Mouse (Mus musculus): Measurements from ENCODE around the gene Gm47995. TPM values are rescaled to one million over a fixed set of nuclear protein-coding genes. Genes with fewer than 3 reads are reported as not detected.
"Not testable (repeated sequence)": the region's sequence is repeated elsewhere in the genome, so short reads cannot be mapped to it uniquely, and the experiment has no call there.

Gene Gm47995
- polyA plus RNA-seq (2016; fragmentation: Nextera tagmentation; extraction: Ambion mirVana): 0.33 and 0.62 TPM in 2 replicates

DNA sequence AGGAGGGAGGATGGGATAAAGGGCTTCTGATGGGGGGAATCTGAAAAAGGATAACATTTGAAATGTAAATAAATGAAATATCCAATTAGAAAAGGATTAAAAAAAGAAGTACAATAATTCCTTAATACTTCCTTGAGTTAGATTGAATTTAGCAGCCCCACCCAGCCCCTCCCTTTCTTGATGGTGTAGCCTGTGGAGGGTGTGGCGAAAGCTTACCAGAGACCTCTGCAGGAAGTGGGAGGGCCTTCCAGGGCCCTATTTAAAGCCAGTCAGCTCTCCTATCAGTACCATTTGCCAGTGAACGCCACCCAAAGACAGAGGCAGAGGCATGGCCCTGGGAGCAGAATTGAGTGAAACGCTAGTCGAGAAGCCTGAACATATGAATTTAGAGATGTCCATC is at the start of gene Gm47995:
Gene Gm47995 (plus strand): TSS at position 329 of the 400 bp plus-strand sequence.
- H3K4me1 ChIP-seq; H3K27me3 ChIP-seq (ENCODE audit: insufficient read depth, poor library complexity, severe bottlenecking); H3K4me3 ChIP-seq; H3K9me3 ChIP-seq; H3K36me3 ChIP-seq; H3K27ac ChIP-seq: not testable (repeated sequence)
- WGBS: 80% methylated on average over 4 of the region's 4 CpGs
- DNase-seq (ENCODE audit: low spot score): peak; percentile 68

DNA sequence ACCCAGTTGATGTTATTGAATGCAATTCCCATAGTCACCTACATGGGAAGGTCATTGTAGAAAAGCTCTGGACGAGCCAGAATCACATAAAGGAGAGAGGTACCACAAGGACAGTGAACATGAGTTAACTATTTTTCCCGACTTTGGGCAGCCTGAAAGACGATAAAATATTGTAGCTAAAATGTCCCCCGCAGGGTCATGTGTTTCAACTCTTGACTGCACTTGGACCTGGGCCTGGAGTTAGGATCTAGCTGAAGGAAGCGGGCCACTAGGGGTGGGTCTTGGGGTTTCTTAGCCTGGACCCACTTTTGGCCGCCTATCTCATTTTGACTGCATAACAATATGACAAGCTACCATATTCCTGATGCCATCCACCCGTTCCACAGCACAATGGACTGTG is 48.0 kb upstream of the Gm47995 start:
- Histone ChIP-seq H3K27ac (no peak overlapping the region), H3K36me3 (no peaks in the 10 kb centered on the region), H3K27me3 (ENCODE audit: insufficient read depth, poor library complexity, severe bottlenecking) (no peaks in the 10 kb centered on the region), H3K9me3 (no peaks in the 10 kb centered on the region), H3K4me3 (no peak overlapping the region), H3K4me1 (peaks cover 16% of the 10 kb centered on the region; the same call in 1 of the 2 replicates)
- DNase-seq (ENCODE audit: low spot score): no peak
- WGBS: 87% methylated on average over 7 of the region's 7 CpGs

DNA sequence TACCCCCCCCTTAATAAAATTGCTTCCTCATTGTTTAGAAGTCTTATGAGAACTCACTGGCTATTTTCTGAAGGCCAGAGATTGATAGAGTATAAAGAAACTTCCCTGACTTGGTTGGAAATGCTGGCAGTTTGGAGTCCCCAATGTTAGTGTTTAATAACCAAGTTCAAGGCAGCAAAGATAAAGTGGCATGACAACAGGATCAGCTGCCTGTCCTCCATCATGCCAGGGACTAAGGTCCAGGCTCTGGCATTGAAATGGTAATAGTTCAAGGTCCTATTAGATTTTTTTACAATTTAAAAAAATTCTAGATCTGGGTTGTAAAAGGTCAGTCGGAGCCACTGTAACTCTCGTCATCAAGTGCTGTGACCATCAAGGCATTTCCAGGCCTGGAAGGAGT is 47.2 kb upstream of the Gm47995 start:
- no peak overlapping the region for H3K4me3 ChIP-seq
- H3K27ac ChIP-seq: no peak overlapping the region
- DNase-seq (ENCODE audit: low spot score): no peak
- peaks cover 15% of the 10 kb centered on the region; the same call in 1 of the 2 replicates for H3K4me1 ChIP-seq
- WGBS: 61% methylated on average over 2 of the region's 2 CpGs
- no peaks in the 10 kb centered on the region for H3K36me3 ChIP-seq
- no peaks in the 10 kb centered on the region for H3K27me3 ChIP-seq (ENCODE audit: insufficient read depth, poor library complexity, severe bottlenecking)
- no peaks in the 10 kb centered on the region for H3K9me3 ChIP-seq

DNA sequence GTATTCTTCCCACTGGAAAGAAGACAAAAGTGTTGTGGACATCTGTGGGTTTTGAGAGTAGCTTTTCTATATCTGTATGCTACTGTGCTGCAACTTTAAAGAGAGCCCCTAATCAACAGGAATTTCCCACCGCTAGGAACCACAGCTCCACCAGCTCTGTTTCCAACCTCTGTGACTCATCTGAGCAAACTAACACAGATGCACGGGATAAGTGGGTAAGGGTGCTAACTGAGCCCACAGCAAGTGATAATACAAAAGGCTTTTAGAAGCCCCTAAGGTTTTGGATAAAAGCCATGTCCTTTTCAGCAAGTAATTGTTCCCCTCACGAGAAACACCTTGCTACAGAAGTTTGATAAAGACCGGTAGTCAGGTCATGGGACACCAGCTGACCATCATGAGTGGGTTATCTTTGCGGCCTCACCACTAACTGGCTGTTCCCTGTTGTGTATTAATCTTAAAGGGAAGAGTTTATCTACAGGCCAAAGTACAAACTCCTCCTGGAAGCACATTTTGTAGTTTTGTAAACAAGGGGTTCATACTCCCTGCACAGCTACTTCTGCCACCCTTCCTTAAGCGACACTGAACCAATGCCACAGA is 45.1 kb upstream of the Gm47995 start:
- Histone ChIP-seq H3K4me1 (peaks cover 26% of the 10 kb centered on the region), H3K36me3 (no peaks in the 10 kb centered on the region), H3K9me3 (no peaks in the 10 kb centered on the region), H3K27me3 (ENCODE audit: insufficient read depth, poor library complexity, severe bottlenecking) (no peaks in the 10 kb centered on the region), H3K27ac (peak overlapping the region; percentile 62; the same call in 1 of the 2 replicates), H3K4me3 (no peak overlapping the region)
- DNase-seq (ENCODE audit: low spot score): no peak
- 43% methylated on average over 6 of the region's 6 CpGs for WGBS

DNA sequence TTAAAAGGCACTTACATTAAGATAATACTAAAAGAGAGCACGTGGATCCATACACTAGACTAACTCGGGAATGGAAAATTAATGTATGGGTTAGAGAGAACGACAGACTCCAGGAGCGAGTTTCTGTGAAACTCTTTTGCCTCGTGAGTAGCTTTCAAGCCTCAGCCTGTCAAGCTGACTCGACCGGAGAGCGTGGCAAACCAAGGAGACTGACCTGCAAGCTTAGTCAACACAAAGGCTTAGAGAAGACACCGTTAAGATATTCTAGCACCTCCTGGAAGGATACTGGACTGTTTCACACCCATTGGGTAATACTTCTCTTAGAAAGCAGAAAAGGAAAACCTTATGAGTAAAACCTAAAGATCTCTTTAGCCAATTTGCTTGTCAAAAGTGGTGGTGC is 44.1 kb upstream of the Gm47995 start:
- not testable (repeated sequence) for DNase-seq (ENCODE audit: low spot score); H3K27ac ChIP-seq; H3K27me3 ChIP-seq (ENCODE audit: insufficient read depth, poor library complexity, severe bottlenecking); H3K9me3 ChIP-seq; H3K36me3 ChIP-seq; H3K4me3 ChIP-seq
- 89% methylated on average over 9 of the region's 9 CpGs for WGBS
- H3K4me1 ChIP-seq: peaks cover 26% of the 10 kb centered on the region

DNA sequence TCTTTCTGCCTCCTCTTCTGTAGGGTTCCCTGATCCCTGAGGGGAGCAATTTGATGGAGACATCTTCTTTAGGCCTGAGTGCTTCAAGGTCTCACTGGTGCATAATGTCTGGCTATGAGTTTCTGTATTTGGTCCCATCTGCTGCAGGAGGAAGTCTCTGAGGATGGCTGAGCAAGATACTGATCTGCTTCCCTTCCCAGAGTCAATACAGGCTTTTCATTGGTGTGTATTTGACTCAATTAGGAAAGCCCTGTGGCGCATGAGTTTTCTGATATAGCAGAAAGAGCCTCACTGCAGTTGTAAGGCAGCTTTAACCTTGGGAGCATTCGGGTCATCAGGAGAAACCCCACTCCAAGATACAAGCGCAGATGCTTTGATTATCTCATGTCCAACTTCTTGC is 42.1 kb upstream of the Gm47995 start:
- peaks cover 30% of the 10 kb centered on the region for H3K4me1 ChIP-seq
- H3K27me3 ChIP-seq (ENCODE audit: insufficient read depth, poor library complexity, severe bottlenecking): no peaks in the 10 kb centered on the region
- no peak for DNase-seq (ENCODE audit: low spot score)
- H3K4me3 ChIP-seq: no peak overlapping the region
- 79% methylated on average over 3 of the region's 3 CpGs for WGBS
- no peak overlapping the region for H3K27ac ChIP-seq
- H3K9me3 ChIP-seq: no peaks in the 10 kb centered on the region
- H3K36me3 ChIP-seq: no peaks in the 10 kb centered on the region

DNA sequence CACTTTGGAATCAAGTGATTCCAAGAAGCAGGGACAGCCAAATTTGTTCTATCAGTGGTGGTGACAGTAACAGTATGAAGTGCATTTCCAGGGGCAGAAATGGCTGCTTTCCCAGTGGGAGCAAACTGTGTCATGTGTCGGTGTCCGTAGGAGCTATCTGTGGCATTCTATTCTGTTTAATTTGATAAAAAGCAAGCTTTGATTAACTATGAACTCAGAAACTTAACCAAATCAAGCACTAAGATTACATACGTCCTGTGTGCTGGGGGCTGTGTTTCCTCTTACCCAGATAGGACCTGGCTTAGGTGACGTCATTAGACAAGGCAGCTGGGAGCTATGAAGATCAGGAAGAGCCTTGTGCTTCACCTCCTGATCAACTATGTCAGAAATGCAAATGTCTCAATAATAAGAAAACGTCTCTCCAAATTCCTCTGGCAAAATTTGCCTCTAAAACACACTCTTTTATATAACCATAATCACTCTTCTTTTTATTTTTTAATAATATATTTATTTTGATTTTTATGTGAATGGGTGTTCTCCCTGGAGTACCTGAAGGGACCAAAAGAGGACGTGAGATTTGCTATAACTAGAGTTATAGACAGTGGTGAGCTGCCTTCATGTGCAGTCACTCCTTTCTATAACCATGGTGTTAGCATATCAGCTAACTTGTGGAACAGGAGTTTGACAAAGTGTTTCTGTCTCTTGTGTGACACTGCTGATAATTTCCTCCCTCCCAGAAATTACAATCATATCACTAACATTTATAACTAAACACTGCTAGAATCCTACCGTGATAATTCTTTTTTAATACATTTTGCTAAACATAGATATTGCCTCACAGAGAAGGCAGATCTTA is 41.2 kb upstream of the Gm47995 start:
- Histone ChIP-seq H3K4me3 (no peak overlapping the region), H3K9me3 (no peaks in the 10 kb centered on the region), H3K27ac (no peak overlapping the region), H3K36me3 (no peaks in the 10 kb centered on the region), H3K4me1 (peaks cover 30% of the 10 kb centered on the region), H3K27me3 (ENCODE audit: insufficient read depth, poor library complexity, severe bottlenecking) (no peaks in the 10 kb centered on the region)
- 51% methylated on average over 7 of the region's 7 CpGs for WGBS
- no peak for DNase-seq (ENCODE audit: low spot score)

DNA sequence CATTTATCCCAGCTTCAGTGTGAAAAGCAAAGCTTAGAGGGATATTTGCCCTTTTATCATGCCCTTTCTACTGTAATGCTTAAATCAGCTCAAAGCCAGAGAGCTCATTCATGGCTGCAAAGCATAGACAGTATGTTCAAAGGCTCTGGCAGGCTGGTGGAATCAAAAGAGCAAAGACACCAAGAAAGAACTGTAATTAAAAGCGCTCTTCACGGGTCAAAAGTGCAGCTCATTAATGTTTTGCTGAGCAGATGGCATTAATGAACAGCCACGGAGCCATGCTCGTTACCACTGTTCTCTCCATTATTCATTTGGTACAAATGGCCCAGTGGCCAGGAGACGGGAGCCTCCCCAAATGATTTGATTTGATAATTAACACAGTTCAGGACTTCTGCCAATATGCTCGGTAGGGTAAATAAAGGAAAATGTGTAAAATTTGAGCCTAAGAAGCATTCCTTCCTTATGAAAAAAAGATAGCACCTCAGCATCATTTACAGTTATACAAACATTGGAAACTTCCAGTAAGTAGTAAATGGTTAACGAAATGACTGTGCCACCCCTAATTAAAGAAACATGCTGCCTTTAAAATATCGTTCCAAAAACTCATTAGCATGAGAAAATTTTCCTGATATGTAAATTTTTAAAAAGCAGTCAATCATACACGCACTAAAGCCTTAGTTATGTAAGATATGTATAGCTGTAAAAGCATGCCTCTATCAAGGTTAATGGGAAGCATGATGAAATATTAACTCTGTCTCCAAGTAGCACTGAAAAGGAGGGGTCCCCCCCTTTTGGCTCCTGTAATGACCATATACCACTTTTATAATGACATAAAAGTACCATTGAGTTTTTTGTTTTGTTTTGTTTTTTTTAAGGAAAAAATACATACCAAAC is 40.0 kb upstream of the Gm47995 start:
- H3K4me3 ChIP-seq: no peak overlapping the region
- no peaks in the 10 kb centered on the region for H3K9me3 ChIP-seq
- no peak overlapping the region for H3K27ac ChIP-seq
- H3K27me3 ChIP-seq (ENCODE audit: insufficient read depth, poor library complexity, severe bottlenecking): no peaks in the 10 kb centered on the region
- no peaks in the 10 kb centered on the region for H3K36me3 ChIP-seq
- peaks cover 22% of the 10 kb centered on the region for H3K4me1 ChIP-seq
- DNase-seq (ENCODE audit: low spot score): no peak
- WGBS: 80% methylated on average over 9 of the region's 9 CpGs

DNA sequence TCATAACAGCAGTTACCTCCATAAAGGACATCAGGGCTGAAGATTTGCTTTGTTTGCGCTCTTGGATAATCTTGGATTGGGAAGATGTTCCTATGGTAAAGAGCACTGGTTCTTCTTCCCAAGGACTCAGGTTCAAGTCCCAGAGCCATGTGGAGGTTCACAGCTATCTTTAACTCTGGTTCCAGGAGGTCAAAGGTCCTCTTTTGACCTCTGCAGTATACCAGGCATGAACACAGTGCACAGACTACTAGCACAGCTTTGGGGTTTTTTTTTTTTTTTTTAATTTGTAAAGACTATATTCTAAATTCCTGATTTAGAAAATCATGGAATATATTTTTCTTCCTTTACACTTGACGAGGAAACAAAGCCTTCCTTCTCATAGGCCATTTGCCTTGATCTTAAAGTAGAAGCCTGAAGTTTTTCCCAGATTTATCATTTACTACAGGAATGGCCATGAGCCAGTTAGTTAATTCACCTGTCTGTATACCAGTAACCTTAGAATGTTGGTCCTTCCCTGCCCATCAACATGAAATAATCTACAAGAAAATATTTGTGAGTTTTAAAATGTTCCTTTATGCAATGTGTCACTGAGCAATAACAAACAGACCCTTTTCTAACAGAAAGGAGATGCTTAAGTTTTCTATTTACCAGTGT is 39.3 kb upstream of the Gm47995 start:
- Histone ChIP-seq H3K9me3 (no peaks in the 10 kb centered on the region), H3K4me1 (peaks cover 18% of the 10 kb centered on the region), H3K4me3 (no peak overlapping the region), H3K27ac (no peak overlapping the region), H3K36me3 (no peaks in the 10 kb centered on the region), H3K27me3 (ENCODE audit: insufficient read depth, poor library complexity, severe bottlenecking) (no peaks in the 10 kb centered on the region)
- DNase-seq (ENCODE audit: low spot score): no peak
- WGBS: 93% methylated on average over 2 of the region's 2 CpGs

DNA sequence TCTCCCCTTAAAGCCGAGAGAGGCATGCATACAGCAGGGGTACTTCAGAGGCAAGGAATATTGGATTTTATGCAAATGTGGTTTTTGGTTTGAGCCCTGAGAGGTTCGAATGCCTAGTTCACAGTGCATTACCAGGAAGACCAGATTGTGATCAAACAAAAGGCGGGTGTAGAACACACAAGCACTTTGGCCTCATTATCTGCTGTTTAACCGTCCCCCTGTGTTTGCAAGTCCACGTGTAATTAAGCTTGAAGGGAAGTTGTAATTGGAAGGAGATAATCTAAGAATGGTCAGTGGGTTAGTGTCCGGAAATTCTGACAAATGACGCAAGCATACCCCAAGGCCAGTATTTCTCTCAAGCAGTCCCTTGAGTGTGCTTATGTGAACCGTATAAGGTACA is 32.2 kb upstream of the Gm47995 start:
- Histone ChIP-seq H3K9me3 (no peaks in the 10 kb centered on the region), H3K4me1 (peaks cover 3% of the 10 kb centered on the region), H3K27me3 (ENCODE audit: insufficient read depth, poor library complexity, severe bottlenecking) (no peaks in the 10 kb centered on the region; the same call in 1 of the 2 replicates), H3K36me3 (no peaks in the 10 kb centered on the region), H3K27ac (peak overlapping the region; percentile 23; the same call in 1 of the 2 replicates), H3K4me3 (no peak overlapping the region)
- 39% methylated on average over 8 of the region's 8 CpGs for WGBS
- DNase-seq (ENCODE audit: low spot score): no peak

DNA sequence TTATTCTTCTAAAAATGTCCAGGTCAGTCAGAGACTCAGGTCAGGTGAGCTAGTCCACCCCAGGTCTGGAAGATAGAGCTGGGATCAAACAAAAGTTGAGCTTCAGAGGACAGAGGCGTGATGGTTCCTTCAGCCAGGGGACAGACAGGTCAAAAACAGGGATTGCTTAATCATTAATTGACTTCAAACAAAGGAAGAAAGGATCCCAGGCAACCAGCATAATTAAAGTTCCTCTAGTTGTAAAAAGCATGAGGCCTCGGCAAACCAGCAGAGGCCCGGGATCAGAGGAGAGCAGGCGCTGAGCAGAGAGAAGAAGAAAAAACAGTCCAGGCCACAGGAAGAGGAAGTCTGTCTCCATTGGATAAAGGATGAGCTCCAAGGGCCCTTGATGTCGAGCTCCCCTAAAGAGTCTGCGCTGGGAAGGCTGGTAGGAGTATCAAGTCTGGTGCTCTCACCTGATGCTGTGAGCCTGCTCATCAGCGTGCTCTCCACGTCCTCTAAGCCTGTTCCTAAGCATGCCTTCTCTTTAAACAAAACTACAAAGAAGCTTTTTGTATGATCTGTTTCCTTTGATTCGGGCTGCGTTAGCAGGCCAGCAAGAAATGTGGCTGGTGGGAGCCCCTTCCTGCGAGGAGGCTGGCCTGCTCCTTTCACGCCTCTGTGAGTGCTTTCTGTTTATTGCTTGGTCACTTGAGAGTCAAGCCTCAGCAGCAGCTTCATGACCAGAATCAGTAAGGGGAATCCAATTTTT is 30.8 kb upstream of the Gm47995 start:
- no peaks in the 10 kb centered on the region; the same call in 1 of the 2 replicates for H3K27me3 ChIP-seq (ENCODE audit: insufficient read depth, poor library complexity, severe bottlenecking)
- DNase-seq (ENCODE audit: low spot score): no peak
- H3K36me3 ChIP-seq: no peaks in the 10 kb centered on the region
- H3K9me3 ChIP-seq: no peaks in the 10 kb centered on the region
- H3K4me3 ChIP-seq: no peak overlapping the region
- WGBS: 52% methylated on average over 12 of the region's 12 CpGs
- peaks cover 5% of the 10 kb centered on the region for H3K4me1 ChIP-seq
- H3K27ac ChIP-seq: peak overlapping the region; percentile 62

DNA sequence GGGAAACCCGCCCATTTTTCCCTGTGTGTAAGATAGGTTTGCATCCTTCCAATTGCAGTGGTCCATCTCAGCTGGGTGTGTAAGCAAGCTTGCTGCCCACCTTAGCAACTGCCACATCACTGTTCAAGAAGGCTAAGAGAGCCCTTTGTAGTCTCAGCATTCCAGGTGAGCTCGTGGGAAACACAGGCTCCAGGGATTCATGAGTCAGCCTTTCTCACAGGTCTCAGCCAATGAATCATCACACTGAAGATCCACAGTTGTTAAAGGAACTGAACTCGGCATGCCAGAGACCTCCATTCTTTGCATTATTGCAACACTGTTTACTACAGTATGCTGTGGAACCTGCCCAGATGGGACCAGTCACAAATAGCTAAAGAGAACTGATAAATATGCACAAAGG is 29.6 kb upstream of the Gm47995 start:
- no peak for DNase-seq (ENCODE audit: low spot score)
- 75% methylated on average over 3 of the region's 3 CpGs for WGBS
- peaks cover 5% of the 10 kb centered on the region for H3K4me1 ChIP-seq
- H3K4me3 ChIP-seq: no peak overlapping the region
- no peaks in the 10 kb centered on the region; the same call in 1 of the 2 replicates for H3K27me3 ChIP-seq (ENCODE audit: insufficient read depth, poor library complexity, severe bottlenecking)
- no peaks in the 10 kb centered on the region for H3K9me3 ChIP-seq
- no peaks in the 10 kb centered on the region for H3K36me3 ChIP-seq
- no peak overlapping the region for H3K27ac ChIP-seq
